Mouse (Mus musculus) cerebellum, adult 9-10 months (tissue): ENCODE data around the gene Cnfn.
"Not testable (repeated sequence)": the region's sequence is repeated elsewhere in the genome, so short reads cannot be mapped to it uniquely, and the experiment has no call there.

Experiments
- DNase-seq: peaks from one replicate; pipeline ENCODE4 v3.0.0; 2022

The Cnfn gene

GRCm38 (mm10) chr7:25365937-25366625 is 3.4 kb downstream of the Cnfn start:
- peak; percentile 31 for DNase-seq

DNA sequence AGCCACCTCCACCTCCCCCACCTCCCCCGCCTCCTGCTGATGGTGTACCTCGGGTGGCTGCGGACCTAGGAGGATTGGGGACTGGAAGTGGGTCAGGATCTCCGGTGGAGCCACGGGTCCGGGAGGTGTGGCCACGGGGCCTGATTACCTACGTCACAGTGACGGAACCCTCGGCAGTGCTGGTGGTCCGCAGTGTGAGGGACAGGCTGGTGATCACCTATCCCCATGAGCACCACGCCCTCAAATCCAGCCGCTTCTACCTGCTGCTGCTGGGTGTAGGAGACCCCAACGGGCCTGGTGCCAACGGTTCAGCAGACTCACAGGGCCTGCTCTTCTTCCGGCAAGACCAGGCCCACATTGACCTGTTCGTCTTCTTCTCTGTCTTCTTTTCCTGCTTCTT is 5.9 kb downstream of the Cnfn start:
- peak; percentile 37 for DNase-seq

GRCm38 (mm10) chr7:25363151-25363550 is 6.4 kb downstream of the Cnfn start:
- peak; percentile 85 for DNase-seq

DNA sequence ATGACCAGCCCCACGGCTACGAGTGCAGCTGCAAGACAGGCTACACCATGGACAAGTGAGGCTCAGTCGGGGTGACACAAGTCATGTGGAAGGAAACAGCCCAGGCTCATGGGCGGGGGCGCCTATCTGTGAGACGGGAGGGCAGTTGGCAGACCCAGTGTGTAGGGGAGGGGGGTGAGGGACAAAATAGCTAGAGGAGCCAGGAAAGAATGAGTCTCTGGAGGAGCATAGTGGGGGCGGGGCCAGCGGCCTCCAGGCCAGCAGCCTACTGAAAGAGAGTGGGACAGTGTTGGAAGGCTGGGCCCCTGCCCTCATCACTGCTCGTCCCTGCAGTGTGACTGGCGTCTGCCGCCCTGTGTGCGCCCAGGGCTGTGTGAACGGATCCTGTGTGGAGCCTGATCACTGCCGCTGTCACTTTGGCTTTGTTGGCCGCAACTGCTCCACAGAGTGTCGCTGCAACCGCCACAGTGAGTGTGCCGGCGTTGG is 10.8 kb downstream of the Cnfn start:
- DNase-seq = no peak

- no peak for DNase-seq
Measured at GRCm38 (mm10) chr7:25348861-25349260, 20.7 kb downstream of the Cnfn start.

- no peak for DNase-seq
Measured at GRCm38 (mm10) chr7:25341000-25341784, 28.3 kb downstream of the Cnfn start.

DNA sequence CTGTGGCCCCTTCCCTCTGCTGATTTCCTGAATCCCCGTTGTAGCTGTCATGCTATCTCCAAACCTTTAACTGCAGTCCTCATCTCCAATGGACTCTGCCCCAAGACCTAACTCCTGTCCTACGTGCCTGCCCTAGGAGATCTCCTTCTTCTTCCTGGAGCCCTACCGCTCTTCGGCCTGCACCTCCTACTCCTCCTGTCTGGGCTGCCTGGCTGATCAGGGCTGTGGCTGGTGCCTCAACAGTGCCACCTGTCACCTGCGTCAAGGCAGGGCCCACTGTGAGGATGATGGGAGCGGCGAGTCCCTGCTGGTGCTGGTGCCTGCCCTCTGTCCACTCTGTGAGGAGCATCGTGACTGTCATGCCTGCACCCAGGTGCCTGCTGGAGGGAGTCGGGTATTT is 30.2 kb downstream of the Cnfn start:
- DNase-seq = no peak

DNA sequence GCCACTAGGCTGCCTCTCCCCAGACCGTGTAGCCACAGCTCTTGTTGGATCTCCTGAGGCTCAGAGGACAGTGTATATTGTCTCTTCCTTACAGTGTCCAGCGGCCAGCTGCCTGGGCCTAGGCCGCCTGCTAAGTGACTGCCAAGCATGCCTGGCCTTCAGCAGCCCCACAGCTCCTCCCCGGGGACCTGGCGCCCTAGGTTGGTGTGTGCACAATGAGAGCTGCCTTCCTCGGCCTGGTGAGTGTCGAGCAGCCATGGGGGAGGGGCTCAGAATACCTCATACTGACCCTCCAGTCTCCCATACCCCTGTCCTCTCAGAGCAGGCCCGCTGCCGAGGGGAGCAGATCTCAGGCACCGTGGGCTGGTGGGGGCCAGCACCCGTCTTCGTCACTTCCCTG is 35.1 kb downstream of the Cnfn start:
- no peak for DNase-seq

DNA sequence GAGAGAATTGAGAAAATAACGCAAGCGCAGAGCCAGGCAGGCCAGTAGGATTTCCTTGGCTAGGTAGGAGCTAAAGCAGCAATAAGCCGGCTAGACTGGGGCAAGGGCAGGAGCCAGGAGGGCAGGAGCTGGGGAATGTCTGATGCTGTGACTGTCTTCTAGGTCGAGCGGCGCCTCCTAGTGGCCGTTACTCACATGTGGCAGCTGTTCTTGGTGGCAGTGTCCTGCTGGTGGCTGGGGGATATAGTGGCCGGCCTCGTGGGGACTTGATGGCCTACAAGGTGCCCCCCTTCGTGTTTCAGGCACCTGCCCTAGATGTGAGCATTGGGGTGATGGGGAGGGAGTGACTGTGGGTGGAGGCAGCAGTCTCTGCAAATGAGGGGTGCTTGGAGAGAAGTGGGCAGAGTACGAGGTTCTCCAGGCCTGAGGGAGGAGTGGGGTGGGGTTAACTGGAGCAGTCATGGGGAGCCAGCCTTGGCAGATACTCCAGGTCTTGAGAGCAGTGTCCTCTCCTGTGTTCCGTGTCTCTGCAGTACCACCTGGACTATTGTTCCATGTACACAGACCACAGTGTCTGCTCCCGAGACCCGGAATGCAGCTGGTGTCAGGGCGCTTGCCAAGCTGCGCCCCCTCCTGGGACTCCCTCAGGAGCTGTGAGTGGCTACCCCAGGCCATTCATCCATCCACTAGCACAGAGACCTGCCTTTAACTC is 35.8 kb downstream of the Cnfn start:
- DNase-seq = peak; percentile 79

DNA sequence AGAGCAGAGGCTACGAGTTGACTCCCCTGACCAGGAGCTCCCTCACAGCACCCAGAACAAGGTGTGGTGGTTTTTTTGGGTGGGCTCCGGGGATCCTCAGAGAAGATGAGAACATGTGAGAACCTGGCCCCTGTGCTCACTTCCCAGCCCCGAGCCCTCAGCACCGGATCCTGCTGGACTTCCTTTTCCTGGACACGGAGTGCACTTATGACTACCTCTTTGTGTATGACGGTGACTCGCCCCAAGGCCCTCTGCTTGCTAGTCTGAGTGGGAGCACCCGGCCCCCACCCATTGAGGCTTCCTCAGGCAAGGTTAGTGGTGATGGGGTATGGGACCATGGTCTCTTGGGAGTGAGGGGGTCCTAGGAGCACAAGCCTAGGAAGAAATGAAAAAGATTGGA is 43.3 kb downstream of the Cnfn start:
- no peak for DNase-seq

- not testable (repeated sequence) for DNase-seq
Measured at GRCm38 (mm10) chr7:25325431-25325830, 44.1 kb downstream of the Cnfn start.

DNA sequence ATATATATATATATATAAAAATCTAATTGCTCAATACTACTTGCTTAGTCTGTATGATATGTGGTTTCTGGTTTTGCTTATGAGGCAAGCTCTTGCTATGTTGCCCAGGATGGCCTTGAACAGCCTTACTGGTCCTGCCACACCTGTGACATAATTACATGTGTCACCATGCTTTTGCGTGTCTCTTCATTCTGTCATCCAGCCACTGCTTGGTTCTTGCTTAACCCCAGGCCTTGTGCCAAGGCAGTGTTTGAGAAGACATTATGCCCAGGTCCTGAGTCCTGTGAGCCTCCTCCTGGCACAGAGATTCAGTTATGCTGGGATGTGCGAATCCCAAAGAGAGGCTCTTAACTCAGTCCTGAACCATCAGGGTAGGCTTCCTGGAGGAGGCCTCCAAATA is 46.3 kb downstream of the Cnfn start:
- no peak for DNase-seq

- DNase-seq = no peak
Measured at GRCm38 (mm10) chr7:25322058-25322484, 47.5 kb downstream of the Cnfn start.
